7 mouse cellular contexts compared by ENCODE assay signal in the genomic region with DNA sequence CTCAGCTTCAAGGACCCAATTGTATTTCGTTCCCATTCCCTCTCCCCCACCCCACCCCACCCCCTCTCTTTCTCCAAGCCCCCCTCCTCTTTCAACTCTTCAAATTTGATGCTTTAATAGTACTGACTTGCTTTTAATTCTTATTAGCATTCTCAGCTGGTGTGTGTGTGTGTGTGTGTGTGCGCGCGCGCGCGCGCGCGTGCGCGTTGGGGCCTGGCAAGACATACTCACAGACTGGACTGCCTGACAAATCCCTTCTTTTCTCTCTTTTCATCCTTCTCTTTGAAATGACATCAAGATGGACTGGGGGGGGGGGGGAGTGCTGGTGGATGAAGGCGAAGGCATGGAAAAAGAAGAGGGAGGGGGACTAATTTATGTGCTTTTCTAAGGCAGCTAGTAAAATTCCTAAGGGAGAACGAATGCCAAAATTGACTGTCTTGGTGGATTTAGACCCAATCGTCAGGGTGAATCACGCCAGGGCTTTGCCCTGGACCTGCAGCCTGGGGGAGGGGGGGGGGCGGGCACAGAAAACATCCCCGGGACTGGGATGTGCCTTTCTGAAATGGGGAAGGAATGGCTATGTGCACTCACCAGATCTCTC. TPM values are rescaled to one million over a fixed set of nuclear protein-coding genes. Genes with fewer than 3 reads are reported as not detected.
DNase-seq lines count a peak whose midpoint lies in the region; ATAC-seq lines count a peak whose summit lies in the region.

No protein-coding gene starts in this region.

- no peaks in the 10 kb centered on the region for H3K27me3 ChIP-seq in lung, embryonic 15.5 days
- peaks cover 21% of the 10 kb centered on the region for H3K27me3 ChIP-seq in embryonic facial prominence, embryonic 10.5 days (replicated peaks; ENCODE audit: low read depth, poor library complexity, severe bottlenecking)
- no peaks in the 10 kb centered on the region for H3K27me3 ChIP-seq in hindbrain, embryonic 14.5 days (ENCODE audit: control insufficient read depth, insufficient read depth, low read length)

- peak overlapping the region; percentile 39; the same call in 1 of the 2 replicates for H3K9ac ChIP-seq in lung, embryonic 15.5 days
- peak overlapping the region; percentile 63 for H3K9ac ChIP-seq in hindbrain, embryonic 14.5 days

- peaks cover 92% of the 10 kb centered on the region for H3K4me1 ChIP-seq in lung, embryonic 15.5 days
- peaks cover 97% of the 10 kb centered on the region for H3K4me1 ChIP-seq in embryonic facial prominence, embryonic 10.5 days
- peaks cover 92% of the 10 kb centered on the region for H3K4me1 ChIP-seq in hindbrain, embryonic 14.5 days (replicated peaks; ENCODE audit: control insufficient read depth, insufficient read depth, low read length)

- peak overlapping the region; percentile 38; the same call in 1 of the 2 replicates for H3K4me3 ChIP-seq in lung, embryonic 15.5 days
- H3K4me3 ChIP-seq in embryonic facial prominence, embryonic 10.5 days = peak overlapping the region; percentile 59
- H3K4me3 ChIP-seq in hindbrain, embryonic 14.5 days (replicated peaks; ENCODE audit: low read length) = no peak overlapping the region

- no peaks in the 10 kb centered on the region for H3K9me3 ChIP-seq in lung, embryonic 15.5 days
- H3K9me3 ChIP-seq in embryonic facial prominence, embryonic 10.5 days = no peaks in the 10 kb centered on the region
- no peaks in the 10 kb centered on the region for H3K9me3 ChIP-seq in hindbrain, embryonic 14.5 days (ENCODE audit: control insufficient read depth, low read length)

- no peak for ATAC-seq in lung, embryonic 15.5 days (ENCODE audit: borderline replicate concordance, extremely low read depth, low FRiP score, low TSS enrichment)
- ATAC-seq in hindbrain, embryonic 14.5 days (ENCODE audit: low FRiP score) = no peak
- ATAC-seq in megakaryocyte-erythroid progenitor cell, adult 5-6 weeks (replicated peaks; ENCODE audit: low FRiP score, low TSS enrichment, poor library complexity, severe bottlenecking) = no peak

- DNase-seq in lung, postnatal 36 days = no peak
- DNase-seq in embryonic facial prominence, embryonic 10.5 days (ENCODE audit: low spot score) = peak; percentile 71
- peak; percentile 82 for DNase-seq in hindbrain, embryonic 14.5 days (ENCODE audit: low spot score)
- peak; percentile 52 for DNase-seq in lung, postnatal 10 days
- DNase-seq in thymus, postnatal 25 days = peak; percentile 29

- H3K27ac ChIP-seq in lung, embryonic 15.5 days = peak overlapping the region; percentile 99
- peak overlapping the region; percentile 93 for H3K27ac ChIP-seq in embryonic facial prominence, embryonic 10.5 days (replicated peaks)
- peak overlapping the region; percentile 100 for H3K27ac ChIP-seq in hindbrain, embryonic 14.5 days

- H3K36me3 ChIP-seq in lung, embryonic 15.5 days = no peaks in the 10 kb centered on the region
- H3K36me3 ChIP-seq in embryonic facial prominence, embryonic 10.5 days (replicated peaks) = no peaks in the 10 kb centered on the region
- H3K36me3 ChIP-seq in hindbrain, embryonic 14.5 days (replicated peaks; ENCODE audit: control insufficient read depth, insufficient read depth) = no peaks in the 10 kb centered on the region

- H3K4me2 ChIP-seq in lung, embryonic 15.5 days = peak overlapping the region; percentile 74
- H3K4me2 ChIP-seq in hindbrain, embryonic 14.5 days (replicated peaks) = peak overlapping the region; percentile 90

- WGBS in lung, embryonic 15.5 days = 8% methylated on average over 18 of the region's 18 CpGs
- under 1% methylated on average over 18 of the region's 18 CpGs for WGBS in embryonic facial prominence, embryonic 10.5 days
- WGBS in hindbrain, embryonic 14.5 days = 2% methylated on average over 17 of the region's 18 CpGs

RNA-seq across cellular contexts. Expression of a gene that starts 8.2 kb away (rescaled TPM):
- 49.4 and 50.0 TPM in 2 replicates for polyA plus RNA-seq in lung, embryonic 15.5 days (2015; fragmentation: Nextera tagmentation; extraction: Ambion mirVana)
- polyA plus RNA-seq in embryonic facial prominence, embryonic 10.5 days (2016; fragmentation: Nextera tagmentation; extraction: Ambion mirVana) = 13.5 and 17.3 TPM in 2 replicates
- 64.5 and 65.5 TPM in 2 replicates for polyA plus RNA-seq in hindbrain, embryonic 14.5 days (2014; fragmentation: Nextera tagmentation; extraction: Ambion mirVana)
- 0.76 and 0.94 TPM in 2 replicates for total RNA-seq in megakaryocyte-erythroid progenitor cell, adult 5-6 weeks (2014; fragmentation: Nextera tagmentation)
- total RNA-seq in megakaryocyte-erythroid progenitor cell, adult 5-6 weeks (2017) = 1.1 and 2.7 TPM in 2 replicates

RNA-seq across cellular contexts. Expression of a gene that starts 54.0 kb away (rescaled TPM):
- 18.0 and 19.2 TPM in 2 replicates for polyA plus RNA-seq in lung, embryonic 15.5 days (2015; fragmentation: Nextera tagmentation; extraction: Ambion mirVana)
- 35.1 and 37.1 TPM in 2 replicates for polyA plus RNA-seq in embryonic facial prominence, embryonic 10.5 days (2016; fragmentation: Nextera tagmentation; extraction: Ambion mirVana)
- 46.8 and 52.1 TPM in 2 replicates for polyA plus RNA-seq in hindbrain, embryonic 14.5 days (2014; fragmentation: Nextera tagmentation; extraction: Ambion mirVana)
- total RNA-seq in megakaryocyte-erythroid progenitor cell, adult 5-6 weeks (2014; fragmentation: Nextera tagmentation) = 29.2 and 35.6 TPM in 2 replicates
- 22.0 and 23.0 TPM in 2 replicates for total RNA-seq in megakaryocyte-erythroid progenitor cell, adult 5-6 weeks (2017)
